Mouse (Mus musculus) heart, adult 8-10 months (tissue): Measurements from ENCODE around the gene Nckap1. TPM values are rescaled to one million over a fixed set of nuclear protein-coding genes. Genes with fewer than 3 reads are reported as not detected.

ENCODE experiments used
- DNase-seq: peaks from one replicate; pipeline ENCODE4 v3.0.0; 2022; ENCODE audit warnings: low spot score
- total RNA-seq, 4 experiments: library from RNA; stranded (reverse); gene quantifications; 2 replicates each; pipeline ENCODE4 v1.2.4; 2022

The Nckap1 gene
- total RNA-seq, result 10 to 100 TPM; 51.5 to 68.0 (median 61.8) TPM

DNA sequence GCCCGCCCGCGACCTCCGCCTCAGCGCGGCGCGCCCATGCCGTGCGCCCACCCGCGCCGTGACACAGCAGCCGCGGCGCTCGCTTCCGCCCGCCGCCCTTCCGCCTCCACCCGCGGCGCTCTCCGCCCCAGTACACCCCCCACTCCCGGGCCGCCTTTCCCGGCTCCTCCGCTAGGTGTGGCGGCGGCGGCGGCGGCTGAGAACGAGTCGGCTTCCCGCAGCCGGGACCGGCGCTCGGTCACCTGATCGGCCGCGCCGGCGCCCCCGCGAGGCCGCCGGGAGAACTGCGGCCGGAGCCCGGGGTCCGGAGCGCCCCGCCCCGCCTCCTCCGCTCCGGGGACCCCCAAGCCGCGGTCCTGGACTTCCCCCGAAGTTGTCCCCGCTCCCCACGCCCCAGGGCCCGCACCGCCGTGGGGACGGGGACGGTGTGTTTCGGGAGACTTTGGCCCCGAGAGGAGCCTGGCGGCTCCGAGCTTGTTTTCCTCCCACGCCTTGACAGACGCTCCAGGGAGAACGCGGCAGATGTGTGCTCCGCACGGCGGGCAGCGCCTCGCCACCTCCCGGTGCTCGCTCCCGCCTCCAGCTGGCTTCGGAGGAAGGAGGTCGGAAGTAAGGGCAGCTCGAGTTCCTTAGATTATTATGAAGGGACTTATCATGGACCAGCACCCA, at the start of gene Nckap1:
Nckap1 (minus strand) TSS at position 338 of the 669 bp plus-strand sequence.
- peak; percentile 82 for DNase-seq

DNA sequence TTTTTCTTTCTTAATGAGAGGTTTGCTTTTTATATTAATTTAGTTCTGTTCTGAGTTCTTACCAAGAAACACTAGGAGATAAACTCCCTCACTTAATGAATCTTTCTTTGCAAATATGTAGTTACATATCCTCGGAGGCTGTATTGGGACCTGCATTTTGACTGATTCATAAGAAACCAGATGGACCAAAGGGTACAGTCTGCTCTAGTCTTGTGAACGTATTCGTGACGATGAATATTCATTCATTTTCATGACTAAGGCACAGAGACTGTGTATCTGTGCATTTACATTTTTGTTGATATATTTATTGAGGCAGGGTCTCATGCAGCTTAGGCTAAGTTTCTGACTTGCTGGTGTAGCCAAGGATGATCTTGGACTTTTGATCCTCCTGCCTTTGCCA, 43.3 kb upstream of the Nckap1 start:
- DNase-seq, result no peak

DNA sequence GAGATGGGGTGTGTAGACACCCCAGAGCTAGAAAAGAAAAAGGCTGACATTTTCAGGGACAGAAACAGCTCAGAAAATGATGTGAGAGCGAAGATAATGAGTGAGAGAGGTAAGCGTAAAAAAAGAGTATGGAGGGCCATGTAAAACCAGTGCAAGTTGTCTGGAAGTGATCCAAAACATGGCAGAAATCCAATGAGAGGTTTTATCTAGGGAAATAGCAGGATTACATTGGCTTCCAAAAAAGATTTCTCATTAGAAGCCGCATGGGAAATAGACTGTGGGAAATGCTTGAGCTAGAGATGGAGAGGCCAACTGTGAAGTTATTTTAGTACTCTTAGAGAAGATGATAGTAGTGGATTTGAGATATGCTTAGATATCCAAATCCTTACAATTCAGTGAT, 40.7 kb upstream of the Nckap1 start:
- peak; percentile 46 for DNase-seq

DNA sequence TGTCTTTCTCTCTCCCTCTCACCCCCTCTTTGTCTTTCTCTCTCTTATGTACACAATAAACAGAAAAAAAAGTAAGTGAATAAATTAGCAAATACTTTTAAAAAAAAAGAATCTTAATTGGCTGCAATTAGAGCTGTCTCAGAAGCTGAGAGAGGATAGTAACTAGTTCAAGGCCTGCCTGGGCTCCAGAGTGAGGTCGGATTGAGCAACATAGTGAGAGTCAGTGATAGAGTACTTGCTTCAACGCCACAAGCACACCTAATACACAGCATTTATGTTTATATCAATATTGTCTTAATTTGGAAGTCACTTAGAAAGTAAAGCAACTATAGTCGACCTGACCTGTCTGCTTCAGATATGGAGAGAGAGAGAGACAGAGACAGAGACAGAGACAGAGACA, 37.8 kb upstream of the Nckap1 start:
- no peak for DNase-seq

DNA sequence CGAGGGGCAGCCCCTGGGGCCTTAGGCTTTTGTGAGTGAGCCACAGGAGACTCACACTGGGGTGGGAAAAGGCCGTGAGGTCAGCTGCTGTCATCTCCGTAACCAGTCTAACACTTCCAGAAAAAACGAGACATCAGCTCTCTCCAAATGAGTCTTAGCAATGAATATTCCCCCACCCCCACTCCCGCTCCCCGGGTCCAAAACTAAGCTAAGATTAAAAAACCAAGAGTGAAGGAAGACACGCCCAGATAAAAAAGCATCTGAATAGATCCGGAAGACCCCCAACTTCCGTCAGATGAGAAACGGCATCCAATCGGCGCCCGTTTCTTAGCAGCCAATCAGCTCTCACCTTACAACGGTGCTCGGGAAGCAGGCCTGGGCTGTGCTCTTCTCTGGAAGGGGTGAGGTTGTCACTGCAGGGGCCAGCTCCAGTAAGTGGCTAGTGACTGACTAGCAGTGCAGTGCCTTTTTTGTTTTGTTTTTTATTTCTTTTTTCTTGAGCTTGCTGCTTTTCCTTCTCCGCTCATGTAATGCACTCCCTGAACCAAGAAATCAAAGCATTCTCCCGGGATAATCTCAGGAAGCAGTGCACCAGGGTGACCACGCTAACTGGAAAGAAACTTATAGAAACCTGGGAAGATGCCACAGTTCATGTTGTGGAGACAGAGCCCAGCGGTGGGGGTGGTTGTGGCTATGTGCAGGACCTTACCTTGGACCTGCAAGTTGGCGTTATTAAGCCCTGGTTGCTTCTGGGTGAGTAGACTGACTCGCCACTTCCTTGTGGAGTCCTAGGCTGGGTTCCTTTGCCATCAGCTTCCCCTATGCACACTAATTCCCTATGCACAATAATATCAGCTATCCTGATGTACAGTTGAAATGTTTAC, 35.9 kb upstream of the Nckap1 start, which contains the start of the genes Dusp19 and Nup35:
Dusp19 (plus strand) TSS at position 192 of the 884 bp plus-strand sequence.
Nup35 (plus strand) TSS at position 383 of the 884 bp plus-strand sequence.
- peak; percentile 98 for DNase-seq

DNA sequence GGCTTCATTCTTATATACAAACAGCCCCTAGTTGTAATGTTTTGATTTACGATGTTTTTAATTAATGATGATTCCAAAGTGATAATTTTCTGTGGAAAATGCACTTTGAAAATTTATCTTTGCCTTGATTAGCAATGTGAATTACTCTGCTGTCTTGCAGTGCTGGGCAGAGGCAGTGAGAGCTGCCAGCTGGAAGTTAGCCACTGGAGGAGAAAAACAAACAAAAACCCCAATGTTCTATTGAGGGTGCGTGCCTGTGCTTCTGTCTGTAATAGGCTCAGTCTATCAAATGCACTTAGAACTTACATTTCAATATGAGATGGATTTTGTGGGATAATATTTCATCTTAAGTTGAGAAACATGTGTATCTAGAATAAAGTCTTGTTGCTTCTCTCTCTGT, 31.6 kb upstream of the Nckap1 start:
- no peak for DNase-seq

DNA sequence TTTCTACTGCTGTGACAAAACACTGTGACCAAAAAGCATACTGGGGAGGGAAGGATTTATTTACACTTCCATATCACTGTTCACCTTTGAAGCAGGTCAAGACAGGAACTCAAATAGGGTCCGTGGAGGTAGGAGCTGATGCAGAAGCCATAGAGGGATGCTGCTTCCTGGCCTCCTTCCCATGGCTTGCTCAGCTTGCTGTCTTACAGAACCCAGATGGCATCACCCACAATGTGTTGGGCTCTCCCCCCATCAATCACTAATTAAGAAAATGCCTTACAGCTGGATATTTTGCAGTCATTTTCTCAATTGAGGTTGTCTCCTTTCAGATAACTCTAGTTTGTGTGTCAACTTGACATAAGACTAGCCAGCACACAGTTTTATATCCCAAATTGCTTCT, 31.1 kb upstream of the Nckap1 start:
- no peak for DNase-seq

GRCm38 (mm10) chr2:80603771-80604426, 22.7 kb upstream of the Nckap1 start:
- DNase-seq, result no peak

DNA sequence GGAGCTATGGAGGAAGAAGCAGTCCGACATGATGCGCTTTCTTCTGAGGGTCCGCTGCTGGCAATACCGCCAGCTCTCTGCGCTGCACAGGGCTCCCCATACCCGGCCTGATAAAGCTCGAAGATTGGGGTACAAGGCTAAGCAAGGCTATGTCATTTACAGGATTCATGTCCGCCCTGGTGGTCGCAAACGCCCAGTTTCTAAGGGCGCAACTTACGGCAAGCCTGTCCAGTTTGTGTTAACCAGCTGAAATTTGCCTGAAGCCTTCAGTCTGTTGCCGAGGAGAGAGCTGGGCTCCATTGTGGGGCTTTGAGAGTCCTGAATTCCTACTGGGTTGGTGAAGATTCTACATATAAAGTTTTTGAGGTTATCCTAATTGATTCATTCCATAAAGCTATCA, 21.6 kb upstream of the Nckap1 start:
- no peak for DNase-seq

DNA sequence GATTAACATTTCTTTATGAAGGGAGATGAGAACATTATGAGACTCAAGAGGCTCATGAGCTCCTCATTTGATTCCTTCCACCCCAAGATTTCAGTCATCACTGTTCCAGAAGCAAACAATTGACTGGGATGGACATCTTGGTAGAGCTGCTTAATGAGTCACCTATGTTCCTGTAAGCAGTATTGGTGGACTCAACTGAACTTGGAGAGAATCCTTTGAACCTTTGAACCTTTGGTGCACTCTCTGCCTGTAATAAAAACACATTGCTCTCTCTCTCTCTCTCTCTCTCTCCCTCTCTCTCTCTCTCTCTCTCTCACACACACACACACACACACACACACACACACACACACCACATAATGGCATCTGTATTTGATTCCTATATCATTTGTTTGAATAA, 19.4 kb upstream of the Nckap1 start:
- DNase-seq, result no peak

GRCm38 (mm10) chr2:80599850-80600249, 18.7 kb upstream of the Nckap1 start:
- no peak for DNase-seq

DNA sequence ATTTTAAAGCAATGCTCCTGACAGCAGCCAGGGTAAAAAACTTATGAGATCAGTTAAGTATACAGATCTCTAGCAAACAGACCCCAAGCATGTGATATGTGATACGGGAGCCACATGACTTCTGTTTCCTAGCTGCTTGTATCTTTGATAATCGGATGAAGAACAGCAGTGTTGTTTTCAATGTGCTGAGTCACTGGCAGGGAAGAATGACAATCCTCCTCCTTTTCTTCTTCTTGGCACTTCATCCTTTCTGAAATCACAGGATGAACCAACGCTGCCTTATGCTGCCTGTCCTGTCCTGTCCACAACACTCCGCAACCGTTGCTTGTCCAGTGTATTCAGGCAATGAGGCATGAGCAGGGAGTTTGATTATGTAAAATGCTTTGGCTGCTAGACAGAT, 15.8 kb upstream of the Nckap1 start:
- DNase-seq, result no peak

DNA sequence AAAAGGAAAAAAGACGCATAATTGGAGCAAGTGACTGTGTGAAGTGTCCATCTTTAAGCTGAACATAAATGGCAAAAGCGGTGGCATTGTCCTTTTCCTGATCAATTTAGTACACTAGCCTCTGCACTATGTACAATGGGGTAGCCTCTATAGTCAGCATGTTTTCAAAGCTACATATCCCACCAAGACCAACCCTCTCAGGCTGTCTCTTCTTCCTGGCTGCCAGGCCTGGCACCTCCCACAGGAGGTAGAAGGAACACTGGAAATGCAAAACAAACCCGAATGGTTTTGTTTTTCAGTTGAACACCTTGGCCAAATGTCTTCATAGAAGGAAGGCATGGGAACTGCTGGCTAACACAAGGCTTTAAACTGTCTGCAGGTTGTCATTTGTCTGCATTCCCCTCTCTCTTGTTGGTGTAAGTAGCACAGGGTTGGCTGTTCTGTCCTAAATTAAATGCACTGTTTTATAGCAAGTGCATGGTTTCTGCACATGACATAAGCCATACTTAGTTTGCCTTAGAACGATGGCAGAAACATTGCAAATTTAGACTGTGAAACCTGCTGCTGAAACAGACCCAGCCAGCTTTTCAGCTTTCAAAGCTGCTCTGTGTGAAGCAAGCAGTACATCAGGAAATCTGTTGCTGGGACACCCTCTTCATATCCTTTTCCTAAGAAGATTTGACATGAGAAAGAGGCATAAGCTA, 13.2 kb upstream of the Nckap1 start:
- no peak for DNase-seq

DNA sequence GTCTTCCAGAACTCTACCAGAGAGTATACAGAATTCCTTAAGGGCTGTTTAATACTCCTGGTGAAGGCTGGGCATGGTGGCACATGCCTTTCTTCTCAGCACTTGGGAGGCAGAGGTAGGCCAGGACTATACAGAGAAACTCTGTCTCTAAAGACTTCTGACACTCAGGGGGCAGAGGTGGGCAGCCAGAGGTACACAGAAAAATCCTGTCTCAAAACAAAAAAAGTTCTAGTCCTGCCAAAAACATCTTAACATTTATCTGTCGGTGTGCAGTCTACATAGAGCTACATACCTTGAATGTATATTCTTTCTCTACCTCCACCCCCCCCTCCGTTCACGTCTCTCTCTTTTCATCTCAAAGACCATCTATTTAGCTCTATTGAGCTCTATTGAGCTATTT, 1.2 kb upstream of the Nckap1 start:
- DNase-seq, result no peak

DNA sequence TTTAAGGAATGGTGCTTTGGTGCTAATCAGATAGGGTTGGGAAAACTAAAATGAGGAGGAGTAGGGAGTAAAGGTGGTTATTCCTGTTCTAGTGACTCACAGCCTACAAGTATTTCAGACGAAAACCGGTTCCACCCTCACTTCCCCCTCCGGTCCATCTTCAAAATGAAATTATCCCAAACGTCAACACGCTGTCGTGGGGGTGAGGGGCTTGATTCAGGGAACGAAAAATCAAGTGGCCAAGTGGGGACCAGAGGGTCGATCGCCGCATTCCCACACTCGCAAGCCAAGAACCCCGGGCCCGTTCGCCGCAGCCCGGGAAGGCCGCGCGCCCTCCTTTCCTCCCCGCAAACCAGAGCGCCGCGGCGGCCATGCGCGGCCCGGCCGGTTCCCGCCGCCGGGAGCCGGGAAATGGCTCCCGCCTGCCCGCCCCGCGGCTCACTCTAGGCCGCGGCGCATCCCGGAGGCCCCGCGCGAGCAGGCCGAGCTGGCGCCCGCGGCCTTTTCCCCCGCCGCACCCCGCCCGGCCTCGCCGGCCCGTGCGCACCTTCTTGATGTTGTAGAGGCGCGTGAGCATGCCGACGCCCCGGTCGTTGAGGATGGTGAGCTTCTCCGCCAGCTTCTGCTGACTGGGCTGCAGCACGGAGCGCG, 744 bp downstream of the Nckap1 start:
- DNase-seq, result peak; percentile 36

- peak; percentile 33 for DNase-seq
Measured at GRCm38 (mm10) chr2:80579253-80579891, 1.8 kb downstream of the Nckap1 start.

GRCm38 (mm10) chr2:80577286-80577685, 3.9 kb downstream of the Nckap1 start:
- no peak for DNase-seq

GRCm38 (mm10) chr2:80570656-80571055, 10.5 kb downstream of the Nckap1 start:
- no peak for DNase-seq

- no peak for DNase-seq
Measured at GRCm38 (mm10) chr2:80567411-80567810, 13.8 kb downstream of the Nckap1 start.

DNA sequence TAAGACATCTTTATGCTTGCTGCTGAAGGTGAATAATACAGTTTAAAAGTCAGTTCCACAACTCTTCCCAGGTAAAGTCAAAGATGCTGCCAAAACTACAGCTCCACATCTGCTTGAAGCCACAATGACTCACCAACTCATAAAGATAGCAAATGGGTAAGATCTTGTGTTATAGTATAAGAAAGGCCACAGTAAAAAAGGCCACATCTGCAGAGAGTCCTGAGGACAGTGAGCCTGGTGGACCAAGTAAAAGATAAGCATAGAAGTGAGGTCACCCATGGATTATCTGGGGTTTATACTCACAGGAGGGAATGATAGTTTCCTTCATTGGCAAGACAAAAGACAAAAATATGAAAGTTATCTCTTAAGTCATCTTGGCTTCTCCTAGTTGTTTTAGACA, 18.9 kb downstream of the Nckap1 start:
- no peak for DNase-seq

DNA sequence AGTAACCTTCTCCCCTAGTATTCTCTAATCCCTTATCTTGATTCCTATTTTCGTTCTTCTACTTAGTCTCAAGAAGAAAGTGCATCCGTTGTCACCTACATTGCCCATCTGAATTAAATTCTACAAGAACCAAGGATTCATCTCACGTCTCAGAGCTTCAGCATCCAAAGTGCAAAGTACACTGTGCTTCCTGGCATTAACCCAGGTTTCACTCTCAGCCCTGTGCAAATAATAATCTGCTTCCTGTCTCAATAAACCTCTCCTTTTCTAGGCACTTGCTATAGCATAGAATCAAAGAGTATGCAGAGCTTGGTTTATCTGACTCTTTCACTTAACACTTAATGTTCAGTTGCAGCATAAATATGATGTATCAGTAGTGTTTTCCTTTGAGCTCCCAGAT, 19.7 kb downstream of the Nckap1 start:
- DNase-seq, result no peak
